Mouse (Mus musculus): Measurements from ENCODE around the gene Sirt4. TPM values are rescaled to one million over a fixed set of nuclear protein-coding genes. Genes with fewer than 3 reads are reported as not detected.
"Not testable (repeated sequence)": the region's sequence is repeated elsewhere in the genome, so short reads cannot be mapped to it uniquely, and the experiment has no call there.

Sirt4 gene
- total RNA-seq, 2 experiments from 2014 or later, result 27.6 to 39.7 TPM

DNA sequence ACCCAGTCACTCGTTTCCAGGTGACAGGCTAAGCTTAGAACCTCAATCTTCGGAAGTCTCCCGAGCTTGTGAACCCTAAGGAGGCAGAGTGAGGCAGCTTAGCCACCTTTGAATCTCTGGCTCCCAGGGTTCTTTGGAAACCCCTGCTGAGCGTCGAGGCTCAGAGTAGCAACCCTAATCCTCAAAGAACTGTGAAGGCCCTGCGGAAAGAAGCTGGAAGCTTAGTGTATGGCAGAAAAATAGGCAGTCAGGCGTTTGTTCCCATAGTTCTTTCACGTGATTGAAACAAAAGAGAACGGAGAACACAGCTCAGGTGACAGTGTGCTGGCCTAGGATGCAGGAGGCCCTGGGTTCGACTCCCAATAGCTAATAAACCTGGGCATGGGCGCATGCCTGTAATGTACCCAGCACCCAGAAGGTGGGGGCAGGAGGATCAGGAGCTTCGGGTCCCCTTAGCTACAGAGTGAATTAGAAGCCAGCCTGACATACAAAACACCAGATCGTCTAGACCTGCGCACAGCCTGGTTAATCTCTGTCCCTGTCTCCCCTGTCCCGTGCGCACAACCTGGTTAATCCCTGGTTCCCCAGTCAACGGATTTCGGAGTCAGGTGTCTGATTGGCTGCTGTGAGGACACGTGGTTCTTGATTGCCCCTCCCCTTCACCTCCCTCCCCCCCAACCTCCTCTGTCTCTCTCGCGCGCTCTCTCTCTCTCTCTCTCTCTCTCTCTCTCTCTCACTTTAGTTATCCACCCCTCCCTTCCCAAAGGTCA lies 9.0 kb downstream of the Sirt4 start:
- peak; percentile 31 for DNase-seq (ENCODE audit: extremely low spot score in 1 of 2, low spot score in 1 of 2)

DNA sequence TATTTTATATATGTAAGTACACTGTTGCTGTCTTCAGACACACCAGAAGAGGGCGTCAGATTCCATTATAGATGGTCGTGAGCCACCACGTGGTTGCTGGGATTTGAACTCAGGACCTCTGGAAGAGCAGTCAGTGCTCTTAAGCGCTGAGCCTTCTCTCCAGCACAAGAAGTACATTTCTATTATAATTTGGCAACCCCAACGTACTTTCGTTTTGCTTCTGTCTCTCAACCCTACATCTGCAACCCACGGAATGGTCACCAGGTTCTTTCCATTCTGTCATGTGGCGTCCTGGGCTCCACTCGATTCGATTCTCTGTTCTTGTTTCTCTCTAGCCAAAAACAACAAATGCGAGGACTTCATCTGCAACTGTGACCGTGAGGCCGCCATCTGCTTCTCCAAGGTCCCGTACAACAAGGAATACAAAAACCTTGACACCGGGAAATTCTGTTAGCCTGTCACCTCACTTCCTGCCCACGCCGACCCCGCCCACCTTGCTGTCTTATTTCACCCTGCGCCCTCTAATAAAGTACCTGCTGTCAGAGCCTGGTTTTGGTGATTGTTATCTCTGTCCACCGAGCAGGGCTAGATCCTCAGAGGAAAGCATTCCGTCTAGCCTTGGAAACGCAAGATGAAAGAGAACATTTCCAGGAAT lies 10.2 kb downstream of the Sirt4 start:
- no peak for DNase-seq (ENCODE audit: extremely low spot score in 1 of 2, low spot score in 1 of 2)

DNA sequence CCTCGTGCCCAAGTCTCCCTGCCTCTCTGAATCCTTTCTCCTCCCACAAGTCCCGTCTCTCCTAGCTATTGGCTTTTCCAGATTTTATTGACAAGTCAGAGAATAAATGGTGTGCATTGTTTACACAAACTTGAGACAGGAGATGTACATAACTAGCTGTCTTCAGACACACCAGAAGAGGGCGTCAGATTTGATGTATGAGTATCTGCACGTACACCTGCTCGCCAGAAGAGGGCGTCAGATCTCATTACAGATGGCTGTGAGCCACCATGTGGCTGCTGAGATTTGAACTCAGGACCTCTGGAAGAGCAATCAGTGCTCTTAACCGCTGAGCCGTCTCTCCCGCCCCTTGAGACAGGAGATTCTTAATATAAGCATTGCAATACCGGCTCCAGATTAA lies 11.3 kb downstream of the Sirt4 start:
- no peak for DNase-seq (ENCODE audit: extremely low spot score in 1 of 2, low spot score in 1 of 2)

DNA sequence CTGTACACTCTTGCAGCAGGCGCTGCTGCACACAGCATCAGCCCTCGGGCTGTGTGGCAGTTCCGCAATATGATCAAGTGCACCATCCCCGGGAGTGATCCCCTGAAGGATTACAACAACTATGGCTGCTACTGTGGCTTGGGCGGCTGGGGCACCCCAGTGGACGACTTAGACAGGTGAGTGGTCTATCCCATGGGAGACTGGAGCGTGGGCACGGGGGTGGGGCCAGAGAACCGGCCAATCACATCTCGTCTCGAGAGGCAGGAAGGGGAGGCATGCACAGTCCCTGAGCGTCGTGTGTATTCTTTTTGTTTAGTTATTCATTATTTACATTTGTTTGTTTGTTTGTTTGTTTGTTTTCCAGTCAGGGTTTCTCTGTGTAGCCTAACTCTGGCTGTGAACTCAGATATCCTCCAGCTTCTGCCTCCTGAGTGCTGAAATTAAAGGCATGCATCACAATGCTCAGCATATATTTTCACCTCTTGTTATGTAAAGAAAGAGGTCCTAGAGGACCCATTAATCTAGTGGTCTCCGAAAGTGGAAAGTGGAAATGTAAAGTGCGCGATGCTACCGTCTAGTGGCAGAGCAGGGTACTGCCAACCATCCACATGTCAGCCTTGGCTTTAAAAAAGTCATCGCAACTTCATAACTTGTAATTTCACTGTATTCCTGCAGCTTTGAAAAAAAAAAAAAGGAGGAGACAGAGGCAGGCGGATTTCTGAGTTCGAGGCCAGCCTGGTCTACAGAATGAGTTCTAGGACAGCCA lies 13.6 kb downstream of the Sirt4 start:
- DNase-seq (ENCODE audit: extremely low spot score in 1 of 2, low spot score in 1 of 2), result peak; percentile 38 to 71

DNA sequence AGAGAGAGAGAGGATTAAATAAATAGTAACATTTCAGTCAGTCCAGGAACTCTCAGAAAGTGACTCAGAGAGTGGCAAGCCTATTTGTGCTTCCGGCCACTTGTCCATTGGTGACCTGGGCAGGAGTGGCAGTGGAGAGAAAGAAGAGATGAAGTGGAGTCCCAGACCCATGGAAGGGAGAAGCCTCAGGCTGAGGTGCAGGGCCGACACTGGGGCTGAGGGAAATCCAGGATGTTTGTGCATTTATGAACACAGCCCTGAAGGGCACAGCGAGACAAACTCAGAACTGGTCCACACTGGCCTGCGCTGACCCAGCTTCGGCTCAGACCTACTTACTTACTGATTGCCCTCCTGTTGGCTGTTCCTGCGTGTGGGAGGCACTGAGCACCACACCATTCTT lies 14.7 kb downstream of the Sirt4 start:
- DNase-seq (ENCODE audit: extremely low spot score in 1 of 2, low spot score in 1 of 2), result no peak

DNA sequence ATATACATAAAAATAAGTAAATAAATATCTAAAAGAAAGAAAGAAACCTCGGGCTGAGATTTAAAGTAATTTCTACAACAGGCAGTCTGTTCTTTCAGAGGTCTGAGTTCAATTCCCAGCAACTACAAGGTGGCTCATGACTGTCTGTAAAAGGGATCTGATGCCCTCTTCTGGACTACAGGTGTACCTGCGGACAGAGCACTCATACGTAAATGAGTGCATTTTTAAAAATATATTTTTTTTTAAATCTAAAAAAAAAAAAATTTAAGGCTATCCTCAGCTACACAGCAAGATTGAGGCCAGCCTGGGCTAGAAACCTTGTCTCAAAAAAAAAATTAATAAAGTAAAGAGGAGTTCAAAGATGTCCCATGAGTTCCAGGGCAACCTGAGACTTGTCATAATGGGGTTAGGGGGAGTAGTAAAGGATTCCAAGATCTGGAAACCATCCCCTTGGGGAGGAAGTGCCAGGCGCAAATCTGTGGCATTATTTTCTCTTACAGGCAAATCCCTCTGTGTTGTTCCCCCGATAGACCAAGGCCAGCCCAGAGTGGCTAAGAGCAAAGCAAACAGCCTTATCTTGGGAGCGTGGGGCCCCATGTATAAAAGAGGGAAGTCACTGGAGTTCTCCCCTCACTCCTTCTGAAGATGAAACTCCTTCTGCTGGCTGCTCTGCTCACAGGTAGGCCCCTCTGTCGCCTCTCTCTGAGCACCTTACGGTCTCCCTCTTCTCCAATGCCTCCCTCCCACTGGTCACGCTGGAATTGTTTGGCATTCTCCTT lies 18.7 kb downstream of the Sirt4 start, which contains the start of gene Pla2g1b:
Gene Pla2g1b, plus strand, starts transcription at position 621 of the 779 bp plus-strand sequence.
- no peak for DNase-seq (ENCODE audit: extremely low spot score in 1 of 2, low spot score in 1 of 2)

DNA sequence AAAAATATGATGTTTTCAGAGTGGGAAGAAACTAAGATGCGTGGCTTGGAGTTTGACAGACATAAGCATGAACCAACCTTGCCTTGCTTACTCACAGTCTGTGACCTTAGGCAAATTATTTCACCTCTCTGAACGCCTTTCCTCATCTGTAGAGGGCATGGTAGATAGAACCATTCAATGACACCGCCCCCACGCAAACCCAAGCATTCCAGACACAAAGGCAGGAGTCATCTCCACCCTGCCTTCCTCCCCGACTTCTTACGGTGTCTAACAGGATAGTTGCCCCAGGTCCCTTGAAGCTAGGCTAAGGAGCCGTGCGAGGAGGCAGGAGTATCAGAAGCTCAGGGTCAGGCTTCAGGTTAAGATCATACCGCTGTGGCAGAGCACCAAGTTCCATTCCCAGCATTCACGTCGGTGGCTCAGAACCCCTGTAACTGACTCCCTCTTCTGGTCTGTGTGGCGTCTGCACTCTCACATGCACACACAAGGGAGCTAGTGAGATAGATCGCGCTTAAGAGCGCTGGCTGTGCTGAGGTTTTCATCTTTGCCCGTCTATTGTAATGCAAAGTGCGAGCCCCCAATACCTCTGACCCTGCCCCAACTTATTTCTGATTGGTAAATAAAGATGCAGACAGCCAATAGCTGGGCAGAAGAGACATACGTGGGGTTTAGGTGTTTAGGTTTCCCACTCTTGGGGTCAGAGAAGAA lies 20.0 kb downstream of the Sirt4 start:
- no peak for DNase-seq (ENCODE audit: extremely low spot score in 1 of 2, low spot score in 1 of 2)

DNA sequence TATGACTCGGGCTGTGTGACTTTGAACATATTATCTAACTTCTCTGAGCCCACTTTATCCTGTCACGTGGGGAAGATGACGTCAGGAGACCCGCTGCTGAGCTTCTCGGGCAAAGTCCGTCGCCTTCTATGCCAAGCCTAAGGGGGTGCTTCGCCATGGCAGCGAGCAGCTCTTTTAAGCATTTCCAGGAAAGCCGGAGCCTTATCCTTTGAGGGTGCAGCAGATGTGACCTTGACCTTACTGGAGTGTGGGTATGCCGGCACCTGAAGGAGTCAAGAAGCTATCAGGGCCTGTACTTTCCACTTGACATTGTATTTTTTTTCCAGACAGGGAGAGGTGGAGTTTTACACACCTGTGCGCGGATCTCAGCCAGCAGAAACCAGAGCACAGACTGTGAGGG lies 25.6 kb downstream of the Sirt4 start:
- no peak for DNase-seq (ENCODE audit: extremely low spot score in 1 of 2, low spot score in 1 of 2)

DNA sequence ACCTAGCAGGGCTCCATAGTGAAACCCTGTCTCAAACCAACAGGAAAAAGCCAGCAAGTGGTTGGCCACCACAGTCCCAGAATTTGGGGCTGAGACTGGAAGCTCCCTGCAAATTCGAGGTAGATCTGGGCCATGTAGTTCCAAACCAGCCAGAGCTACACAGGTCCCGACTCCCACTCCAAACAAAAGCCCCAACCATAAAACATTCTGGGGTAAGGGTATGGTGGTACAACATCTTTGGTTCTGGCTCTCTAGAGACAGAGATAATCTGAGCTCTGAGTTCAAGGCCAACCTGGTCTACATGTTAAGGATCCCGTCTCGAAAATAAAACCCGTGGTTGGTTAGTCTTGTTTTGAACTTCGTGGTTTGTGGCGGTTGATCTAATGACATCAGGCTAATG lies 28.7 kb downstream of the Sirt4 start:
- DNase-seq (ENCODE audit: extremely low spot score in 1 of 2, low spot score in 1 of 2), result no peak

DNA sequence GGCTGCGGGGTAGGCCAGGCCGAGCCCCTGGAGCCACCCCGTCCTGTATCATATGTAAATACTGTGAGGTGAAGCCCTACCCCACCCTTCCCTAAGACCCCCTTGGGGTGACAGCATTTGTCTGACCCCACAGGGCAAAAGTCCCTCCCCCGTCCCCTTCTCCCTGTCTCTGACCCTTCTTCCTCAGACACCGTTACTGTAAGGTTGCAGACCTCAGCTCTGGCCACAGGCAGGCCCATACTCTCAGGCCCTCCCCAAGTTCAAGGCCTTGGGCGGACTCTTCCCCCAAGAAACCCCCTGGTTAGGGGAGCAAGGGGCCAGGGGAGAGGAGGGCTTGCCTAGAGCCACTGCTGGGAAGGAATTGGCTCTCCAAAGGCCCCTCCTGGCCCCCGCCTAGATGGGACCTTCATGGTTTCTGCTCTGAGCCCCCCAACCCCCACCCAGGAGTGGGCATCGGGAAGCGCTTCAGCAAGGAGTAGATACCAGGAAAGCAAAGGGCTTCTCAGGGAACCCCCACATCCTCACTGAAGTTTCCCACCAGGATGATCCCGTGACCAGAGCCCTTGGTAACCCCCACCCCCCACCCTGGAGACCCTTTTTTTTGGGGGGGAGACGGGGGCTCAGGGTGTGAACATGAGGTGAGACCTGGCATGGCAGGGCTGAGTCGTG lies 30.0 kb downstream of the Sirt4 start:
- no peak for DNase-seq (ENCODE audit: extremely low spot score in 1 of 2, low spot score in 1 of 2)

DNA sequence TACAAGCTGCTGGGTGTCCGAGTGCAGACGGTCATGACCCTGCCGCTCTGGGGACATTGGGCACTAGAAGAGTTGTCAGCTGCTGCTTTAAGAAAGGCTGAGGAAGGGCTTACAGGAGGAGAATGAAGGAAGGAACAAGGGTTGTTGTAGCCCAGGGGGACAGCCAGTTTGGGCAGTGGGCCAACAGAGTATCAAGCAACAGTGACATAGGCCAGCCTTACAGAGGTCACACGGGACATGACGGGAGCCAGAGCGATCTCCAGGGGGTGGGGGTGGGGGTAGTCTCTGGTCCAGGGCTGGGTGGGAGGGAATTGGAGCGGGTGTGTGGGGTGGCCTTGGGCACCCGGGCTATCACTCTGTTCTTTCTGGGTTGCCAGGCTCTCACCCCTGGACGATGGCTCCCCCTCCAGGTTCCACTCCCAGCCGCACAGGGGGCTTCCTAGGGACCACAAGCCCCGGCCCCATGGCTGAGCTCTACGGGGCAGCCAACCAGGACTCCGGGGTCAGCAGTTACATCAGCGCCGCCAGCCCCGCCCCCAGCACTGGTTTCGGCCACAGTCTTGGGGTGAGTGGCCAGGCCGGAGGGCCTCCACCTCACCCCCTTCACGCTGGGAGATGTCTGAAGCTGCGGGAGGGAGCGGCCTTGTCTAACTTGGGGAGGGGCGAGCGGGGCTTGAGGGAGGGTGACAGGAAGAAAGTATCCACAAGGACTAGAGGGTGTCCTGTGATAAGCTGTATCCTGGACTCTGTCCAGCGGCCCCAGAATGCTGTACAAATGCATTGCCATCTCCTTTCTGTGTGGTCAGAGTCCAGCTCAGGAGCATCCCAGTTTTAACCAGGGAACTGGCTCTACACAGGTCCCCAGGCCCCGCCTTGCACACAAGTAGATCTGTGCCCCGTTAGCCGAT lies 33.9 kb downstream of the Sirt4 start:
- no peak for DNase-seq (ENCODE audit: extremely low spot score in 1 of 2, low spot score in 1 of 2)

DNA sequence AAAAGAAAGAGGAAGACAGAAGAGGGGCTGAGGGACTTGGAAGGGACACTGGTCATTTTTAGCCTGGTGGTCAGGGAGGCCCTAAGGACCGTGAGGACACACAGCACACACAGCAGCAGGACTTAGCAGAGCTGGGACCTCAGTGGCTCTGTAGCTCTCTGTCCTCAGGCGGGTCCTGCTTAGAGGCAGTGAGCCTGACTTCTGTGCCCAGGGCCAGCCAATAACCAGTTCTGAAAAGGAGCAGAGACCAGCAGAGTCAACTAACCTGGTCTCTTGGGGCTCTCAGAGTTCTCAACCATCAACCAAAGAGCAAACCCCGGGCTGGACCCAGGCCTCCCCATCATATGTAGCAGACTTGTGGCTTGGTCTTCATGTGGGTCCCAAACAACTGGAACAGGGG lies 35.3 kb downstream of the Sirt4 start:
- DNase-seq (ENCODE audit: extremely low spot score in 1 of 2, low spot score in 1 of 2), result no peak

DNA sequence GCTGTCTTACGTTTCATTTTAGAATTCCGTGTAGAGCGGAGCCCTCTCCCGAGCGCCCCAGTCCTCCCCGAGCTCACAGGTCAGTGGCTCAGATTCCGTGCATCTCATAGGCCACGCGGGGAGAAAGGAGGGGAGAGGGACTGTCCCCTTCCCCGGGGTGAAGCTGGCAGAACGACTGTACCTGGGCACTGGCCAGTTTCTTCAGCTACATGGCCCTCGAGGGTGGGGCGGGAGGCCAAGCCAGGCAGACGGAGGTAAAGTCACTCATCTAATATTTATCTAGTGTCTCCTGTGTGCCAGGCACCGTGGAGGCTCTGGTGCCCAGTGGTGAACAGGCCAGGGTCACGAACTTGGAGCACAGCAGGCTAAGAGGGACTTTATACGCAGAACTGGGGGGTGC lies 37.4 kb downstream of the Sirt4 start:
- DNase-seq (ENCODE audit: extremely low spot score in 1 of 2, low spot score in 1 of 2), result no peak

DNA sequence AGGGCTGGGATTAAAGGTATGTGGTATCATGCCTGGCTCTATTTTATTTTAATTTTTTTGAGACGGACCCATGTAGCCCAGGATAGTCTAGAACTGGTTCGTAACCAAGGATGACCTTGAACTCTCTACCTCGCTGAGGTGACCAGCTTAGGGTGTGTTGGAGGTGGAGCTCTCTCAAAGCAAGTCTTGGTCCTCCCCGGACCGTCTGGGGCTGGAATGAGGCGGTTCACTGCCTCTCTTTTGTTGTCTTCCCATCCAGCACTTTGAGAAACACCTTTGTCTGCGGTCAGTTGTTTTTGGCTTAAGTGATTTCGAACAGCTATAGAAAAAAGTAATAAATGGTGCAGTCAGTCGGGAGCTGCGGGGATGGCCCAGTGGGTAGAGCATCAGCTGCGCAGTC lies 40.4 kb downstream of the Sirt4 start:
- DNase-seq (ENCODE audit: extremely low spot score in 1 of 2, low spot score in 1 of 2), result no peak

DNA sequence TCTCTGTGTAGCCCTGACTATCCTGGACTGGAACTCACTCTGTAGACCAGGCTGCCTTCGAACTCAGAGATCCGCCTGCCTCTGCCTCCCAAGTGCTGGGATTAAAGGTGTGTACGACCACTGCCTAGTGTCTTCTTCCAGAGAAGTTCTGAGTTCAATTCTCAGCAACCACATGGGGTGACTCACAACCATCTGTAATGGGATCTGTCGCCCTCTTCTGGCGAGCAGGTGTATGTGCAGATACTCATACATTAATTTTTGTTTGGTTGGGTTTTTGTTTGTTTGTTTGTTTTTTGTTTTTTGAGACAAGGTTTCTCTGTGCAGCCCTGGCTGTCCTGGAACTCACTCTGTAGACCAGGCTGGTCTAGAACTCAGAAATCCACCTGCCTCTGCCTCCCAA lies 41.9 kb downstream of the Sirt4 start:
- not testable (repeated sequence) for DNase-seq (ENCODE audit: extremely low spot score in 1 of 2, low spot score in 1 of 2)

DNA sequence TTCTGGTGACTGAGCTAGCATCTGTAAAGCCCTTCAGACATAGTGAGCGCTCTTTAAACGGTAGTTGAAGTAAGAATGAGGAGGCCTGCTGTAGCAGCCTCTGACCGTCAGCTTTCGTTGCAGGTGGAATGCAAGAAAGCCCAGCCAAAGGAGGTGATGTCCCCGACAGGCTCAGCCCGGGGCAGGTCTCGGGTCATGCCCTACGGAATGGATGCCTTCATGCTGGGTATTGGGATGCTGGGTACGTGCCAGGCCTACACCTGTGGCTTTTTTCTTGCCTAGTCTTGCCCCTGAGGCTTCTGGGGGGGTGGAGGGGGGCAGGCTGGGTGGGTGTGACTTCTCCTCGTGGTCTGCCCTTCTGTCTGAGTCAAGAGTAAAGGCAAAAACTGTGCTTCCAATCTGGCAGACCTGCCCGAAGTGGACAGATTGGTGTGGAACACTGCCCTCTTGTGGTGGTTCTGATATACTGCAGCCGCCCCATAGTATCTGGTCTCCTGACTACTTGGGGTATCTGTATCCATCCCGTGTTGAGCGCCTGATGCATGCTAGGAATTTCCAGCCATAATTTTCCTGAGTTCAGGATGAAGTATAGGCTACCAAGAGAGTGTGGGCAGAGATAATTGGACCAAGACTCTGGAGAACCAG lies 43.2 kb downstream of the Sirt4 start:
- peak; percentile 60 to 77 for DNase-seq (ENCODE audit: extremely low spot score in 1 of 2, low spot score in 1 of 2)

DNA sequence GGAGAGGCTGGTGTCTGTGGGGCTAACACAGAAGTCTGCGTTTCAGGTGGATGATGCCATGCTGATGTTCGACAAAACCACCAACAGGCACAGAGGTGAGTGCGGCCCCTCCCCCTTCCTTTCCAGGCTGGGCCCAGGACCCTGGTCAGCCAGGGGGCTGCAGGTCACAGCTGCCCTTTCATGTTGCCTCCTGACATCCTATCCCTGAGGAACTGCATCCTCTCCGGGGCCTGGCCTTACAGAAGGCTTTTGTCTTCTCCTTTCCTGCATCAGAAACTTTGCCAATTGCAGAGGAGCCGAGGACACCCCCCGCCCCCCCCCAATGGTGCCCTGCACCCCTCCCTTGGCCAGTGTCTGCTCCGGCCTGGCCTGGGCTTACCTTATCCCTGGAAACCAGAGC lies 45.9 kb downstream of the Sirt4 start:
- no peak for DNase-seq (ENCODE audit: extremely low spot score in 1 of 2, low spot score in 1 of 2)

DNA sequence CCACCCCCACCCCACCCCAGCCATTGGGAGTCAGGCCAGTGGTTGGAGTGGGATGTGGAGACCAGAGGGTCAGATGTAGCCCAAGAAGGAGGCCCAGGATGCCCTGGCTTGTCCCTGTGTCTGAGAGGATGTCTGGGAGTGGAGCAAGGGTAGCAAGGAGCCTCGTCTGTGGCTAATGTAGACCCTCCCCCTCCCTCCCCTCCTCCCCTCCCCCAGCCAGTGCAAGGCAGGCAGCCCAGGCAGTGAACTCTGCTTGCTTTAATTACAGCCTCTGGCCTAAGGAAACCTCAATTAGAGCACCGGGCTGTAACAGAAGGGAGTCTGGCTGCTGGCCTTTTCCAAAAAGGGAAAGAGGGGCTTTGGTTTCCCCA lies 46.6 kb downstream of the Sirt4 start:
- no peak for DNase-seq (ENCODE audit: extremely low spot score in 1 of 2, low spot score in 1 of 2)

Data from layer of hippocampus, postnatal 25 days (tissue).